Mouse (Mus musculus) hindbrain, embryonic 11.5 days (tissue): ENCODE data around the gene Limk1. TPM values are rescaled to one million over a fixed set of nuclear protein-coding genes. Genes with fewer than 3 reads are reported as not detected.

Experiments
- ATAC-seq: fragments of 200-750 bp; cut with Nextera tagmentation; 2 replicates; pipeline ENCODE4 v1.8.0; 2017; ENCODE audit warnings: mild to moderate bottlenecking, moderate TSS enrichment, moderate library complexity; ENCODE audit not compliant: low FRiP score
- DNase-seq: peaks from one replicate; pipeline ENCODE4 v3.0.0-alpha.2; 2015; ENCODE audit warnings: low spot score
- H3K27ac ChIP-seq: fragments of 300-500 bp; sonication (generic); 2 replicates; pipeline ENCODE4 v1.5.1; 2014; ENCODE audit warnings: mild to moderate bottlenecking, low read depth, low read length
- H3K27me3 ChIP-seq: fragments of 300-500 bp; sonication (generic); 2 replicates; pipeline ENCODE4 v1.6.1; 2014; ENCODE audit warnings: mild to moderate bottlenecking, low read length, moderate library complexity, mixed read lengths; ENCODE audit not compliant: control insufficient read depth, insufficient read depth
- H3K36me3 ChIP-seq: fragments of 300-500 bp; sonication (generic); 2 replicates; pipeline ENCODE4 v1.6.1; 2014; ENCODE audit warnings: mild to moderate bottlenecking, low read length, moderate library complexity, mixed read lengths; ENCODE audit not compliant: control insufficient read depth, insufficient read depth
- H3K4me1 ChIP-seq: fragments of 300-500 bp; sonication (generic); replicated peaks from 2 replicates; pipeline ENCODE4 v1.6.1; 2014; ENCODE audit warnings: low read length, mixed read lengths; ENCODE audit not compliant: control insufficient read depth, insufficient read depth
- H3K4me2 ChIP-seq: fragments of 300-500 bp; sonication (generic); replicated peaks from 2 replicates; pipeline ENCODE4 v1.6.1; 2014; ENCODE audit warnings: mild to moderate bottlenecking, low read depth, low read length
- H3K4me3 ChIP-seq: fragments of 300-500 bp; sonication (generic); 2 replicates; pipeline ENCODE4 v1.5.1; 2014; ENCODE audit warnings: low read depth, low read length
- H3K9ac ChIP-seq: fragments of 300-500 bp; sonication (generic); 2 replicates; pipeline ENCODE4 v1.6.1; 2014; ENCODE audit warnings: low read depth, low read length
- H3K9me3 ChIP-seq: fragments of 300-500 bp; sonication (generic); 2 replicates; pipeline ENCODE4 v1.6.1; 2016; ENCODE audit warnings: low read length; ENCODE audit not compliant: control insufficient read depth
- WGBS: fragments of 180-500 bp; shearing (Covaris S2); extraction: QIAGEN DNeasy Blood & Tissue Kit; methylation state at CpG from one replicate; pipeline ENCODE4 v1.1.7; 2014; 5-methylcytosine and 5-hydroxymethylcytosine counted together
- polyA plus RNA-seq: library from polyadenylated mRNA; unstranded; fragments of >200 nt; fragmentation: Nextera tagmentation; extraction: Ambion mirVana; gene quantifications from 2 replicates; pipeline ENCODE4 v1.2.1, GENCODE M21; 2014

Limk1 gene
- polyA plus RNA-seq, 1 experiment from 2014 or later, result 14.7 TPM

- DNase-seq, result no peak
- Histone ChIP-seq H3K36me3 (no peaks in the 10 kb centered on the region), H3K9ac (no peak overlapping the region), H3K9me3 (no peaks in the 10 kb centered on the region), H3K27ac (no peak overlapping the region), H3K4me3 (no peak overlapping the region), H3K4me2 (no peak overlapping the region), H3K27me3 (no peaks in the 10 kb centered on the region), H3K4me1 (0 out of 2 replicates have a peak, but pooled peaks cover 2% of the 10 kb centered on the region)
- ATAC-seq, result no peak
- WGBS, result 84% methylated on average over 2 of the region's 2 CpGs
These were observed 4.0 kb downstream of the Limk1 start for GRCm38 (mm10) chr5:134684398-134684797.

GRCm38 (mm10) chr5:134683813-134684212, 4.6 kb downstream of the Limk1 start:
- no peak for ATAC-seq
- DNase-seq, result no peak
- no peak overlapping the region for H3K4me2 ChIP-seq
- no peaks in the 10 kb centered on the region for H3K9me3 ChIP-seq
- no peaks in the 10 kb centered on the region for H3K36me3 ChIP-seq
- WGBS, result 84% methylated on average over 2 of the region's 2 CpGs
- no peaks in the 10 kb centered on the region for H3K27me3 ChIP-seq
- H3K4me3 ChIP-seq, result no peak overlapping the region
- H3K9ac ChIP-seq, result no peak overlapping the region
- H3K4me1 ChIP-seq, result 0 out of 2 replicates have a peak, but pooled peaks cover 2% of the 10 kb centered on the region
- no peak overlapping the region for H3K27ac ChIP-seq

DNA sequence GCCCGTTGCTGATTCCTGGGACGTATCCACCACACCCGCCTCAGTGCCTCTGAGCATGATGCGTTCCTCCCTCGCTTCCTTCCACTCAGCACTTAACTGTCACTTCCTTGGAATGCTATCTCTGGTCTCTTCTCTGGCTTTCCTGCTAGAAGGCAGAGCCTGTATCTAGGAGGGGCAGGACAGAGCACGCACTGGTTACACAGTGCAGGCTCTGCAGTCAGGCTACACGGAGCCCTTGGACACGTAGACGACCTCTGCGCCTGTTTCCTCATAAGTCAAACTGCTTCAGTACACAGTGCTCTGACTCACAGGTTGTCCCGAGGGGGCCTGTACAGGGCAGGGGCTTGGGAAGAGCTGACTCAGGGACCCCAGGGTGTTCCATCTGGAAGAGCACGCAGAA, 8.2 kb downstream of the Limk1 start:
- Histone ChIP-seq H3K4me1 (peaks cover 14% of the 10 kb centered on the region), H3K4me2 (no peak overlapping the region), H3K4me3 (no peak overlapping the region), H3K27me3 (no peaks in the 10 kb centered on the region), H3K27ac (no peak overlapping the region), H3K9me3 (no peaks in the 10 kb centered on the region), H3K36me3 (no peaks in the 10 kb centered on the region), H3K9ac (no peak overlapping the region)
- WGBS, result 86% methylated on average over 12 of the region's 12 CpGs
- DNase-seq, result no peak
- ATAC-seq, result no peak

- DNase-seq (no peak), ATAC-seq (no peak)
- H3K27me3 ChIP-seq, result no peaks in the 10 kb centered on the region
- H3K27ac ChIP-seq, result no peak overlapping the region
- no peak overlapping the region for H3K4me3 ChIP-seq
- H3K9me3 ChIP-seq, result no peaks in the 10 kb centered on the region
- H3K4me2 ChIP-seq, result no peak overlapping the region
- H3K36me3 ChIP-seq, result no peaks in the 10 kb centered on the region
- H3K4me1 ChIP-seq, result peaks cover 14% of the 10 kb centered on the region
- no peak overlapping the region for H3K9ac ChIP-seq
- WGBS, result 71% methylated on average over 8 of the region's 8 CpGs
These were observed 9.4 kb downstream of the Limk1 start for GRCm38 (mm10) chr5:134678827-134679546.

DNA sequence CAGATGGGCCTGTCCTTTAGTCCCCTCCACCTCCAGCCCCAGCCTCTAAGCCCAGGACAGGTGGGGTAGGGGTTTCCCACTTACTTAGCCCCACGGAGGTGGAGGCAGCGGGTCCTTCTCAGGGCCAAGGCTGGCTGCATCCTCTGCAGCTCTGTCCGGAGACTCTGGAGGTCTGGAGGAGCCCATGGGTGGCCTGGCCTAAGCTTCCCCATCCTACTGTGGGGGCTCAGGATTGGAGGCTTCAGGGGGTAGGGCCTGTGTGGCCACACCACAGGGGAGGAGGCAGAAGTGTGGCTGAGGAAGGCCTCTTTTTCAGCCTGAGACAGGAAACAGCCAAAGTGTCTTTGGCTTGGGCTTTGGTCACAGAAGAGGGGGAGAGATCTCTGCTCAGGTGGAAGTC, 10.4 kb downstream of the Limk1 start:
- WGBS, result 74% methylated on average over 3 of the region's 3 CpGs
- H3K36me3 ChIP-seq, result no peaks in the 10 kb centered on the region
- H3K9me3 ChIP-seq, result no peaks in the 10 kb centered on the region
- 0 out of 2 replicates have a peak overlapping the region, but pooled peaks have one; percentile 4 for H3K9ac ChIP-seq
- H3K27ac ChIP-seq, result no peak overlapping the region
- H3K4me3 ChIP-seq, result no peak overlapping the region
- no peak overlapping the region for H3K4me2 ChIP-seq
- no peaks in the 10 kb centered on the region for H3K27me3 ChIP-seq
- DNase-seq, result no peak
- H3K4me1 ChIP-seq, result peaks cover 14% of the 10 kb centered on the region
- ATAC-seq, result no peak

DNA sequence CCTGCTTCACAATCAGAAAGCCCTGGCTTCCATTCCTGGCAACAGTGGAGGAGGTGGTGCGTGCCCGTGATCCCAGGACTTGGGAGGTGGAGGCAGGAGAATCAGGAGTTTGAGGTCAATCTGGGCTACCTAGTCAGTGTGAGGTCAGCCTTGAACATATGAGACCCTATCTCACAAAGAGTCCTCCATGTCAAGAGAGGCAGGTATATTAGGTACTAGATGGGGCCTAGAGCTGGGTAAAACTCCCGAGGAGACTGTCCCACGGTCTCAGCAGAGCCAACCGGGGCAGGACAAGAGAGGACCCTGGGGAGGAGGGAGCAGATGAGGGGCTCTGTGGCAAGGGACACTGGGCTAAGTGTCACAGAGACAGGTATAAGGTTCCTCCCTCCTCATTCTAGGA, 10.9 kb downstream of the Limk1 start:
- Histone ChIP-seq H3K4me2 (no peak overlapping the region), H3K27ac (no peak overlapping the region), H3K27me3 (no peaks in the 10 kb centered on the region), H3K4me3 (no peak overlapping the region), H3K9me3 (no peaks in the 10 kb centered on the region), H3K4me1 (peaks cover 16% of the 10 kb centered on the region), H3K9ac (no peak overlapping the region), H3K36me3 (no peaks in the 10 kb centered on the region)
- 86% methylated on average over 5 of the region's 5 CpGs for WGBS
- no peak for ATAC-seq
- no peak for DNase-seq

GRCm38 (mm10) chr5:134675956-134676759, 12.2 kb downstream of the Limk1 start:
- H3K36me3 ChIP-seq, result no peaks in the 10 kb centered on the region
- H3K9me3 ChIP-seq, result no peaks in the 10 kb centered on the region
- peaks cover 18% of the 10 kb centered on the region for H3K4me1 ChIP-seq
- under 1% methylated on average over 14 of the region's 14 CpGs for WGBS
- H3K27ac ChIP-seq, result peak overlapping the region; percentile 83
- ATAC-seq (peak; percentile 92), DNase-seq (peak; percentile 86)
- peak overlapping the region; percentile 60 for H3K9ac ChIP-seq
- H3K27me3 ChIP-seq, result no peaks in the 10 kb centered on the region
- peak overlapping the region; percentile 60 for H3K4me2 ChIP-seq
- H3K4me3 ChIP-seq, result peak overlapping the region; percentile 29

GRCm38 (mm10) chr5:134674977-134675376, 13.4 kb downstream of the Limk1 start:
- H3K4me3 ChIP-seq, result no peak overlapping the region
- no peaks in the 10 kb centered on the region for H3K36me3 ChIP-seq
- peak overlapping the region; percentile 83; the same call in 1 of the 2 replicates for H3K27ac ChIP-seq
- DNase-seq (no peak), ATAC-seq (no peak)
- 63% methylated on average over 5 of the region's 5 CpGs for WGBS
- peaks cover 18% of the 10 kb centered on the region for H3K4me1 ChIP-seq
- no peak overlapping the region for H3K4me2 ChIP-seq
- H3K27me3 ChIP-seq, result no peaks in the 10 kb centered on the region
- peak overlapping the region; percentile 23; the same call in 1 of the 2 replicates for H3K9ac ChIP-seq
- no peaks in the 10 kb centered on the region for H3K9me3 ChIP-seq
